Mouse (Mus musculus): ENCODE measurements around the gene Klf7. TPM values are rescaled to one million over a fixed set of nuclear protein-coding genes. Genes with fewer than 3 reads are reported as not detected.

The Klf7 gene
- total RNA-seq, 2 experiments from 2014 or later = 15.3 to 19.1 TPM

GRCm38 (mm10) chr1:64035087-64035791 is 86.8 kb downstream of the Klf7 start:
- no peak for DNase-seq (ENCODE audit: low spot score in 2 of 2)

GRCm38 (mm10) chr1:64032502-64033231 is 89.4 kb downstream of the Klf7 start:
- no peak for DNase-seq (ENCODE audit: low spot score in 2 of 2)

- no peak for DNase-seq (ENCODE audit: low spot score in 2 of 2)
These were observed 100.1 kb downstream of the Klf7 start for GRCm38 (mm10) chr1:64021986-64022385.

GRCm38 (mm10) chr1:64020672-64021635 is 101.1 kb downstream of the Klf7 start:
- DNase-seq (ENCODE audit: low spot score in 2 of 2) = no peak

GRCm38 (mm10) chr1:64019127-64019635 is 102.9 kb downstream of the Klf7 start:
- no peak for DNase-seq (ENCODE audit: low spot score in 2 of 2)

GRCm38 (mm10) chr1:64018466-64019077 is 103.5 kb downstream of the Klf7 start:
- DNase-seq (ENCODE audit: low spot score in 2 of 2) = no peak

- DNase-seq (ENCODE audit: low spot score in 2 of 2) = no peak
These were observed 108.0 kb downstream of the Klf7 start for GRCm38 (mm10) chr1:64014091-64014490.

- DNase-seq (ENCODE audit: low spot score in 2 of 2) = no peak
These were observed 113.1 kb downstream of the Klf7 start for GRCm38 (mm10) chr1:64008994-64009393.

GRCm38 (mm10) chr1:64008031-64008430 is 114.1 kb downstream of the Klf7 start:
- DNase-seq (ENCODE audit: low spot score in 2 of 2) = no peak

- DNase-seq (ENCODE audit: low spot score in 2 of 2) = no peak
These were observed 116.9 kb downstream of the Klf7 start for GRCm38 (mm10) chr1:64005194-64005593.

- no peak for DNase-seq (ENCODE audit: low spot score in 2 of 2)
These were observed 118.4 kb downstream of the Klf7 start for GRCm38 (mm10) chr1:64003525-64004291.

- no peak for DNase-seq (ENCODE audit: low spot score in 2 of 2)
These were observed 120.0 kb downstream of the Klf7 start for GRCm38 (mm10) chr1:64002036-64002435.

- DNase-seq (ENCODE audit: low spot score in 2 of 2) = no peak
These were observed 121.5 kb downstream of the Klf7 start for GRCm38 (mm10) chr1:64000597-64000996.

- DNase-seq (ENCODE audit: low spot score in 2 of 2) = peak in 1 of 2 experiments; percentile 27
These were observed 122.6 kb downstream of the Klf7 start for GRCm38 (mm10) chr1:63999481-63999880.

- DNase-seq (ENCODE audit: low spot score in 2 of 2) = no peak
These were observed 123.2 kb downstream of the Klf7 start for GRCm38 (mm10) chr1:63998901-63999300.

GRCm38 (mm10) chr1:63998139-63998538 is 123.9 kb downstream of the Klf7 start:
- DNase-seq (ENCODE audit: low spot score in 2 of 2) = no peak

- no peak for DNase-seq (ENCODE audit: low spot score in 2 of 2)
These were observed 126.3 kb downstream of the Klf7 start for GRCm38 (mm10) chr1:63995828-63996227.

- no peak for DNase-seq (ENCODE audit: low spot score in 2 of 2)
These were observed 127.0 kb downstream of the Klf7 start for GRCm38 (mm10) chr1:63995137-63995492.

GRCm38 (mm10) chr1:63994248-63995136 is 127.6 kb downstream of the Klf7 start:
- DNase-seq (ENCODE audit: low spot score in 2 of 2) = peak in 1 of 2 experiments; percentile 17

Measured in adrenal gland, adult 18-20 months (tissue).